Mouse (Mus musculus) midbrain, postnatal 0 days (tissue): ENCODE measurements around the gene Uaca. TPM values are rescaled to one million over a fixed set of nuclear protein-coding genes. Genes with fewer than 3 reads are reported as not detected.
"Not testable (repeated sequence)": the region's sequence is repeated elsewhere in the genome, so short reads cannot be mapped to it uniquely, and the experiment has no call there.

Source experiments
- ATAC-seq: fragments of 200-750 bp; cut with Nextera tagmentation; 2 replicates; pipeline ENCODE4 v1.8.0; 2017; ENCODE audit warnings: moderate number of reproducible peaks, mild to moderate bottlenecking, moderate TSS enrichment, moderate library complexity; ENCODE audit not compliant: low FRiP score
- DNase-seq: peaks from one replicate; pipeline ENCODE4 v3.0.0-alpha.2; 2015; ENCODE audit warnings: low spot score
- H3K27ac ChIP-seq: fragments of 300-500 bp; sonication (generic); 2 replicates; pipeline ENCODE4 v1.5.1; 2014; ENCODE audit warnings: low read depth, mild to moderate bottlenecking, low read length, mixed read lengths
- H3K27me3 ChIP-seq: fragments of 300-500 bp; sonication (generic); 2 replicates; pipeline ENCODE4 v1.6.1; 2014; ENCODE audit warnings: low read length, control low read depth, mixed read lengths; ENCODE audit not compliant: insufficient read depth
- H3K36me3 ChIP-seq: fragments of 300-500 bp; sonication (generic); 2 replicates; pipeline ENCODE4 v1.6.1; 2014; ENCODE audit warnings: low read length, control low read depth, mixed read lengths; ENCODE audit not compliant: insufficient read depth
- H3K4me1 ChIP-seq: fragments of 300-500 bp; sonication (generic); 2 replicates; pipeline ENCODE4 v1.6.1; 2014; ENCODE audit warnings: mild to moderate bottlenecking, control low read depth, antibody characterized with exemption, low read length, mixed read lengths; ENCODE audit not compliant: insufficient read depth
- H3K4me2 ChIP-seq: fragments of 300-500 bp; sonication (generic); 2 replicates; pipeline ENCODE4 v1.6.1; 2014; ENCODE audit warnings: low read depth, mild to moderate bottlenecking, low read length, mixed read lengths; ENCODE audit not compliant: poor library complexity, severe bottlenecking
- H3K4me3 ChIP-seq: fragments of 300-500 bp; sonication (generic); 2 replicates; pipeline ENCODE4 v1.5.1; 2014; ENCODE audit warnings: low read depth, mild to moderate bottlenecking, low read length, moderate library complexity
- H3K9ac ChIP-seq: fragments of 300-500 bp; sonication (generic); replicated peaks from 2 replicates; pipeline ENCODE4 v1.6.1; 2014; ENCODE audit warnings: mild to moderate bottlenecking, low read length, moderate library complexity, mixed read lengths; ENCODE audit not compliant: poor library complexity, severe bottlenecking
- H3K9me3 ChIP-seq: fragments of 300-500 bp; sonication (generic); 2 replicates; pipeline ENCODE4 v1.6.1; 2016; ENCODE audit warnings: low read length, control low read depth
- CTCF ChIP-seq: IDR thresholded peaks from 2 replicates; pipeline ENCODE4 v1.5.1; 2016; ENCODE audit warnings: antibody characterized with exemption, mild to moderate bottlenecking
- WGBS: fragments of 180-500 bp; shearing (Covaris S2); extraction: QIAGEN DNeasy Blood & Tissue Kit; methylation state at CpG from one replicate; pipeline ENCODE4 v1.1.7; 2014; 5-methylcytosine and 5-hydroxymethylcytosine counted together
- polyA plus RNA-seq: library from polyadenylated mRNA; unstranded; fragments of >200 nt; fragmentation: Nextera tagmentation; extraction: Ambion mirVana; gene quantifications from 2 replicates; pipeline ENCODE4 v1.2.1, GENCODE M21; 2015
- total RNA-seq: library from RNA; depleted of rRNA; stranded (reverse); fragments of >200 nt; gene quantifications from 2 replicates; pipeline ENCODE4 v1.2.3, GENCODE M21; 2014

Gene Uaca
- total and polyA plus RNA-seq, 2 experiments from 2014 or later, result 8.9 to 10.8 TPM

DNA sequence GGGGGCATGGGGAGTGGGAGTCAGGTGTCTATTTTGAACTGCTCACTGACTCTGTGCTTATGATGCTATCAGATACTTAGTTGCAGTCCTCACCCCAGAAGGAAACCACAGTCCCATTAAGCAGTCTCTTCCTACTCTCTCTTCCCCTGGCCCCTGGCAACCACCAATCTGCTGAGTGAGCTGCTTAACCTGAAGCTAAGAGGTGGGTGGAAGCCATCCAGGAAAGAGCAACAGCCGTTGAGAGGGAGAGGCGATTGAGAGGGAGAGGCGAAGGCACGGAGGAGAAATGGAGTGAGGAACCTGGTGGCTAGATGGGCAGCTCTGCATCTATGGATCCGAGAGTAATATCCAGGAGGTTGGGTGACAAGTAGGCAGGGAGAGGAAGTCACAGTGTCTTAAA lies 13.7 kb downstream of the Uaca start:
- WGBS, result 91% methylated on average over 5 of the region's 5 CpGs
- no peak for TF ChIP-seq CTCF
- Histone ChIP-seq H3K9me3 (no peaks in the 10 kb centered on the region), H3K4me1 (no peaks in the 10 kb centered on the region), H3K4me2 (no peak overlapping the region), H3K36me3 (no peaks in the 10 kb centered on the region), H3K9ac (no peak overlapping the region), H3K27me3 (no peaks in the 10 kb centered on the region), H3K27ac (no peak overlapping the region), H3K4me3 (no peak overlapping the region)
- ATAC-seq (no peak), DNase-seq (no peak)

DNA sequence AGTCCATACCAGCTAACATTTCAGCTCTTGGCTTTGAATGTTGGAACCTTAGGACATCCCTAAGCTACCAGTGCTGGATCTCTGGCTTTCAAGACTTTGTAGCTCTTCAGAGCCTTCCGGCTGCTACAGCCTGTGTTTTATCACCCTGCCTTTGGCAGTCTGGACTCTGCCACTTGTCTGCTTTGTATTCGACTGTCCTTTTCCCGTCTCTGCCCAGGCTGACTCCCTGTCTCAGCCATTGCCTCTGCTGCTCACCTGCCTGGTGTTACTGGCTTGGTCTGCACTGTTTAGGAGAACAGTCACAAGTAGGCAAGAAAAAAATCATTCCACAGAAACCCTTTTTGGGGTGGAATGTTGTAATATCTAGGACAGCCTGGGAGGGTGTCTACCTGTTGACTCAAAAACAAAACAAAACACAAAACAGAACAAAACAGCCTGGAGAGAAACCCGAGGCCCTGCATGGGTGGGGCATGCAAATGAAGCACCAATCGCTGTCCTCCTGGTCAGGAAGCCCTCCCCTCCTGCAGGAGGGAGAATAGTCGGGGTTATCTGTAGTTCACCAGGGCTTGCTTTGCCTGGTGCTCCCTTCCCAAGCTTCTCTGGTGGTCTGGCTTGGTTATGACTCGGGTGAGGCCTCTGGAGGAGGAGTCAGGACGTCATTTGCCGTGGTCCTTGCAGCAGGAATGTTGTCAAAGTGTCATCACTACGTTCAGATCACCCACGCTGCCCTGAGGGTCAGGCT lies 19.0 kb downstream of the Uaca start:
- Histone ChIP-seq H3K9me3 (no peaks in the 10 kb centered on the region), H3K27ac (no peak overlapping the region), H3K4me2 (no peak overlapping the region), H3K27me3 (no peaks in the 10 kb centered on the region), H3K4me3 (no peak overlapping the region), H3K36me3 (no peaks in the 10 kb centered on the region), H3K9ac (no peak overlapping the region), H3K4me1 (no peaks in the 10 kb centered on the region)
- ATAC-seq (no peak), DNase-seq (peak; percentile 3)
- WGBS, result 23% methylated on average over 11 of the region's 11 CpGs
- TF ChIP-seq CTCF, result no peak

DNA sequence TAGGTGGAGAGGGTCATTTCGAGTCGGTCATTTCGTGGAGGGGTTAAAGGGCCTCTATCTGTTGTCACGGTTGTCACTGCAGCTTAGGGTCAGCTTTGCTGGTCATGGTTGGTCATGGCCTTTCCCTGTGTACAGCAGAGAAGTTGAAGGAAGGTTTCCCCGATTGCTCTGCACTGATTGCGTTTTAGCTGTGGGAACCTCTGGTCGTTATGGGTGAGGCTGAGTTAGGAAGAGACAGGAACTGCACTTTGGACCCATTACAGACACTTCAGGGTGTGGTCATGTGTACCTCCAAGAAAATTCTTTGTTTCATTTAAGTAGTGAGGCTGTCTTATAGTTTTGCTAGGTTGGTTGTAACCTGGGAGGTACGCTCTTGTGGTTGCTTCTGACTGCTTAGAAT lies 21.2 kb downstream of the Uaca start:
- H3K27ac ChIP-seq, result no peak overlapping the region
- ATAC-seq (no peak), DNase-seq (no peak)
- H3K4me2 ChIP-seq, result no peak overlapping the region
- H3K27me3 ChIP-seq, result no peaks in the 10 kb centered on the region
- no peaks in the 10 kb centered on the region for H3K4me1 ChIP-seq
- H3K9ac ChIP-seq, result no peak overlapping the region
- H3K36me3 ChIP-seq, result no peaks in the 10 kb centered on the region
- no peaks in the 10 kb centered on the region for H3K9me3 ChIP-seq
- WGBS, result 62% methylated on average over 8 of the region's 8 CpGs
- H3K4me3 ChIP-seq, result no peak overlapping the region
- TF ChIP-seq CTCF, result no peak

DNA sequence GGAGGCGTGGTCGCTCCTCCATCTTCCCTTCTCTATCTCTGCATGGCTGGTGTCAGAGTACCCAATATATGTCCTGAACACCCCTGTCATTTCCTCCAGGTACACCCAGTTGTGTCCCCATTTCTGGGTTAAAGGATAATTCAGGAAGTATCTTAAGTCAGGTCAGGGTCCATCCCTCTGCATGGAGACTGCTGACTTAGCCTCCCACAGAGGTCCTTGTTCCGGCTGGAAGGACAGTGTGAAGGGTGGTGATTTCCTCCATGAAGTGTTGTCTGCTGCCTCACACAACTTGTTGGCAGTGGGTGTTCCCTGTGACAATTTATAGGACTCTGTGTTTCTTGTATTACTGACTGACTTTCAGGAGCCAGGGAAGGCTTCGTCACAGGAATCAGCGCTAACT lies 23.2 kb downstream of the Uaca start:
- DNase-seq (no peak), ATAC-seq (no peak)
- Histone ChIP-seq H3K9me3 (no peaks in the 10 kb centered on the region), H3K9ac (no peak overlapping the region), H3K4me3 (no peak overlapping the region), H3K27me3 (no peaks in the 10 kb centered on the region), H3K27ac (no peak overlapping the region), H3K36me3 (peaks cover 10% of the 10 kb centered on the region; the same call in 1 of the 2 replicates), H3K4me2 (no peak overlapping the region), H3K4me1 (no peaks in the 10 kb centered on the region)
- TF ChIP-seq CTCF, result no peak
- WGBS, result 85% methylated on average over 5 of the region's 5 CpGs

DNA sequence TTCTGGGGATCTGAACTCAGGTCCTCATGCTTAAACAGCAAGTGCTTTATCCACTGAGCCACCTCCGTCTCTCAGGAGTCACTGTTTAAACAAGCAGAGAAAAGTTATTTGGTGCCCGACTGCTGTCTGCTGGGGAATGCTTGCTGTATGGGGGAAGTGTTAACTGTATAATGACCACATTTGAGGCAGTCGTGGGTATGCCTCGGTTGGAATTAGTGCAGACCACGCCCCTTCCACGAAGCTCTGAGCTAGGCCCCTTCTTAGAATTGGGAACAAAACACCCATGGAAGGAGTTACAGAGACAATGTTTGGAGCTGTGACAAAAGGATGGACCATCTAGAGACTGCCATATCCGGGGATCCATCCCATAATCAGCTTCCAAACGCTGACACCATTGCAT lies 24.2 kb downstream of the Uaca start:
- H3K9me3 ChIP-seq, H3K27me3 ChIP-seq, ATAC-seq, H3K27ac ChIP-seq, H3K4me3 ChIP-seq, DNase-seq, H3K36me3 ChIP-seq, H3K4me1 ChIP-seq, H3K4me2 ChIP-seq, H3K9ac ChIP-seq: not testable (repeated sequence)
- WGBS, result 55% methylated on average over 7 of the region's 8 CpGs

DNA sequence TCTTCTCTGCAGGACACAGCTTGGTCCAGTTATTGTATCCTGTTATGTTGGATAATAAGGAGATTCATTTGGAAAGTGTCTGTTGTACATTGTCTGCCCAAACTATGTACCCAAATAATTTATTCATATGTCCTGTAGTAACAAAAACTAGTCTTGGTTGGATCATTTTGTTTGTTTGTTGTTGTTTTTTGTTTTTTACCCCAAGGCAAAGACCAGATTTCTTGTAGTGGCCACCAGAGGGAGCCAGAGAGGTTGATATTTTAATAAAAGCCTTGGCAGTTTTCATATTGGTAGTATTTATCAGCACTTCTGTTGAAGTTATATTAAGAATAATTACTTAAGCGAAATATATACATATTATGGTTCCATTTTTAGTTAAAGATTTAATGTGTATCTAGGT lies 25.0 kb downstream of the Uaca start:
- Histone ChIP-seq H3K4me3 (no peak overlapping the region), H3K4me2 (no peak overlapping the region), H3K9ac (no peak overlapping the region), H3K9me3 (no peaks in the 10 kb centered on the region), H3K36me3 (peaks cover 10% of the 10 kb centered on the region; the same call in 1 of the 2 replicates), H3K27ac (no peak overlapping the region), H3K27me3 (no peaks in the 10 kb centered on the region), H3K4me1 (no peaks in the 10 kb centered on the region)
- no peak for ATAC-seq
- peak; percentile 76 for DNase-seq
- TF ChIP-seq CTCF, result peak; percentile 84
- WGBS, result 16% methylated on average over 1 of the region's 1 CpGs
